Mouse (Mus musculus): ENCODE results near the gene Ift57. TPM values are rescaled to one million over a fixed set of nuclear protein-coding genes. Genes with fewer than 3 reads are reported as not detected.
A peak's percentile ranks its signal among the peaks of the same experiment; 100 is the strongest.

The Ift57 gene
- polyA plus RNA-seq, 1 experiment from 2014 or later: 27.1 TPM

- H3K9ac ChIP-seq (ENCODE audit: low read length): peak overlapping the region; percentile 75
- DNase-seq (ENCODE audit: low spot score): no peak
- peak overlapping the region; percentile 76 for H3K4me3 ChIP-seq (ENCODE audit: low read depth, low read length)
- ATAC-seq (ENCODE audit: insufficient read depth, low FRiP score, low TSS enrichment): no peak
- no peak overlapping the region for H3K27ac ChIP-seq (ENCODE audit: low read depth, low read length)
- H3K27me3 ChIP-seq (ENCODE audit: control insufficient read depth, insufficient read depth, low read length): no peaks in the 10 kb centered on the region
- WGBS: 46% methylated on average over 5 of the region's 5 CpGs
- no peaks in the 10 kb centered on the region for H3K9me3 ChIP-seq (ENCODE audit: control insufficient read depth, low read length)
- peak overlapping the region; percentile 77 for H3K4me2 ChIP-seq (ENCODE audit: low read depth)
- H3K36me3 ChIP-seq (ENCODE audit: control insufficient read depth, insufficient read depth, low read length): no peaks in the 10 kb centered on the region
- peaks cover 3% of the 10 kb centered on the region; the same call in 1 of the 2 replicates for H3K4me1 ChIP-seq (ENCODE audit: control insufficient read depth, insufficient read depth, low read length)
Observed at GRCm38 (mm10) chr16:49699821-49700220, 788 bp downstream of the Ift57 start.

GRCm38 (mm10) chr16:49708074-49708473 is 9.0 kb downstream of the Ift57 start:
- Histone ChIP-seq H3K4me1 (ENCODE audit: control insufficient read depth, insufficient read depth, low read length) (no peaks in the 10 kb centered on the region), H3K9ac (ENCODE audit: low read length) (no peak overlapping the region), H3K9me3 (ENCODE audit: control insufficient read depth, low read length) (no peaks in the 10 kb centered on the region), H3K27me3 (ENCODE audit: control insufficient read depth, insufficient read depth, low read length) (no peaks in the 10 kb centered on the region), H3K4me2 (ENCODE audit: low read depth) (no peak overlapping the region), H3K36me3 (ENCODE audit: control insufficient read depth, insufficient read depth, low read length) (no peaks in the 10 kb centered on the region), H3K27ac (ENCODE audit: low read depth, low read length) (no peak overlapping the region), H3K4me3 (ENCODE audit: low read depth, low read length) (no peak overlapping the region)
- WGBS: 57% methylated on average over 1 of the region's 1 CpGs
- DNase-seq (ENCODE audit: low spot score) (no peak), ATAC-seq (ENCODE audit: insufficient read depth, low FRiP score, low TSS enrichment) (no peak)

DNA sequence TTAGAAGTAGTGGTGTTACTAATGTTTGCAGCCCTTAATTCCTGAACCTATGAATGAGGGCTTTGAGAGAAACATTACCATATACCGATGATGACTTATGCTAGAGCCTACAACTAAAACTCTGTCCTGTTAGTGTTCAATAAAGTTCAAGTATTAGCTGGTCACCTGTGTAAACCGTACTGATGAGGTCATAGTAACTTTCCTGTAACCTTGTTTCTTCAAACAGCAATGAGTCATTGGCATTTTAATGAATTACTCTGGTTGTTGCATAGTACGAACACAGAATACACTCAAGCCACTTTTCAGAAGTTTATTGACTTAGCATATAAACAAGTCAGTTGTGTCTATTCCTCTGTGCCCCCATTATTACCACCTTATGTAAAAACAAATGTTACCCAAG is 11.2 kb downstream of the Ift57 start:
- no peak overlapping the region for H3K9ac ChIP-seq (ENCODE audit: low read length)
- H3K27me3 ChIP-seq (ENCODE audit: control insufficient read depth, insufficient read depth, low read length): no peaks in the 10 kb centered on the region
- no peaks in the 10 kb centered on the region for H3K9me3 ChIP-seq (ENCODE audit: control insufficient read depth, low read length)
- DNase-seq (ENCODE audit: low spot score): no peak
- H3K4me3 ChIP-seq (ENCODE audit: low read depth, low read length): no peak overlapping the region
- no peaks in the 10 kb centered on the region for H3K36me3 ChIP-seq (ENCODE audit: control insufficient read depth, insufficient read depth, low read length)
- H3K4me2 ChIP-seq (ENCODE audit: low read depth): no peak overlapping the region
- H3K27ac ChIP-seq (ENCODE audit: low read depth, low read length): no peak overlapping the region
- ATAC-seq (ENCODE audit: insufficient read depth, low FRiP score, low TSS enrichment): no peak
- H3K4me1 ChIP-seq (ENCODE audit: control insufficient read depth, insufficient read depth, low read length): no peaks in the 10 kb centered on the region
- 88% methylated on average over 3 of the region's 3 CpGs for WGBS

DNA sequence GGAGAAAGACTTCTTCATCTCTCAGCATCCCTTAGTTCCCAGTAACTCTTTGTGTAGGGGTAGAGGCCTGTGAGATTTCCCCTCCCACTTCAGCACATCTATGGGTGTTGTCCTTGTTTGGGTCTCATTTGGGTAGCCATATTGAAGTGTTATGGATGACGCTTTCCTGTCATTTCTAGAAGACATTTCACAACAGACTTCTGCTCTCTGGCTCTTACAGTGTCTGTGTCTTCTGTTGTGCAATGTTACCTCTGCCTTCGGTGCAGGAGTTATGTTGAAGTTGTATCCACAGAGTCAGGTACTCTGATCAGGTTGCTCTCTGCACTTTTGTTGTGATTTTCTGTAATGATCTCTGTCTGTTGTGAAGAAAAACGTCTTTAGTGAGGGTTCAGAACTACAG is 14.3 kb downstream of the Ift57 start:
- DNase-seq (ENCODE audit: low spot score) (no peak), ATAC-seq (ENCODE audit: insufficient read depth, low FRiP score, low TSS enrichment) (no peak)
- Histone ChIP-seq H3K27me3 (ENCODE audit: control insufficient read depth, insufficient read depth, low read length) (no peaks in the 10 kb centered on the region), H3K36me3 (ENCODE audit: control insufficient read depth, insufficient read depth, low read length) (no peaks in the 10 kb centered on the region), H3K9me3 (ENCODE audit: control insufficient read depth, low read length) (no peaks in the 10 kb centered on the region), H3K27ac (ENCODE audit: low read depth, low read length) (no peak overlapping the region), H3K4me1 (ENCODE audit: control insufficient read depth, insufficient read depth, low read length) (no peaks in the 10 kb centered on the region), H3K9ac (ENCODE audit: low read length) (no peak overlapping the region), H3K4me3 (ENCODE audit: low read depth, low read length) (no peak overlapping the region), H3K4me2 (ENCODE audit: low read depth) (no peak overlapping the region)
- WGBS: 85% methylated on average over 3 of the region's 3 CpGs

DNA sequence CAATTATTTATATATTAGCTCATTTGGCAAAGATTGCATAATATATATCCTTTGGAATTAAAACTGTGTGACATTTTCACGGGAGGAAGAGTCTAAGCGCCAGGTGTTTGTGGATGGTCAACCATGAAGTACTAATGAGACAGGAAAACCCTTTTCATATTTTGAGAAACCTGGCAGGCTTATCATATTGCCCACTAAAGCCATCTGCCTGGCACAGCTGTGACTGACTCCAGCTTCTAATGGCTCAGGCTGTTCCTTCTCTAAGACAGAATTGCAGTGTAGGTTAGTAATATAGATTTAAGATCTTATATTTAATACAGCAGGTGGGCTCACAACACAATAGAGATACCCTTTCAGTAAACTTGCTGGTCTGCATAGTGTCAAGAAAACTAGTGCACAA is 21.6 kb downstream of the Ift57 start:
- 88% methylated on average over 2 of the region's 2 CpGs for WGBS
- no peak overlapping the region for H3K9ac ChIP-seq (ENCODE audit: low read length)
- ATAC-seq (ENCODE audit: insufficient read depth, low FRiP score, low TSS enrichment) (no peak), DNase-seq (ENCODE audit: low spot score) (no peak)
- H3K27me3 ChIP-seq (ENCODE audit: control insufficient read depth, insufficient read depth, low read length): no peaks in the 10 kb centered on the region
- H3K4me2 ChIP-seq (ENCODE audit: low read depth): no peak overlapping the region
- H3K4me1 ChIP-seq (ENCODE audit: control insufficient read depth, insufficient read depth, low read length): no peaks in the 10 kb centered on the region
- no peak overlapping the region for H3K27ac ChIP-seq (ENCODE audit: low read depth, low read length)
- no peaks in the 10 kb centered on the region for H3K36me3 ChIP-seq (ENCODE audit: control insufficient read depth, insufficient read depth, low read length)
- H3K9me3 ChIP-seq (ENCODE audit: control insufficient read depth, low read length): no peaks in the 10 kb centered on the region
- no peak overlapping the region for H3K4me3 ChIP-seq (ENCODE audit: low read depth, low read length)

- H3K4me1 ChIP-seq (ENCODE audit: control insufficient read depth, insufficient read depth, low read length): no peaks in the 10 kb centered on the region
Observed at GRCm38 (mm10) chr16:49721678-49722077, 22.6 kb downstream of the Ift57 start.

GRCm38 (mm10) chr16:49723222-49723621 is 24.2 kb downstream of the Ift57 start:
- H3K4me1 ChIP-seq (ENCODE audit: control insufficient read depth, insufficient read depth, low read length): no peaks in the 10 kb centered on the region
- H3K4me2 ChIP-seq (ENCODE audit: low read depth): no peak overlapping the region
- H3K4me3 ChIP-seq (ENCODE audit: low read depth, low read length): no peak overlapping the region
- H3K9me3 ChIP-seq (ENCODE audit: control insufficient read depth, low read length): no peaks in the 10 kb centered on the region
- no peak for DNase-seq (ENCODE audit: low spot score)
- ATAC-seq (ENCODE audit: insufficient read depth, low FRiP score, low TSS enrichment): no peak
- H3K9ac ChIP-seq (ENCODE audit: low read length): no peak overlapping the region
- no peaks in the 10 kb centered on the region for H3K27me3 ChIP-seq (ENCODE audit: control insufficient read depth, insufficient read depth, low read length)
- no peaks in the 10 kb centered on the region for H3K36me3 ChIP-seq (ENCODE audit: control insufficient read depth, insufficient read depth, low read length)
- WGBS: 75% methylated on average over 4 of the region's 4 CpGs
- no peak overlapping the region for H3K27ac ChIP-seq (ENCODE audit: low read depth, low read length)

More at GRCm38 (mm10) chr16:49721678-49722077, 22.6 kb downstream of the Ift57 start:
- no peak overlapping the region for H3K27ac ChIP-seq (ENCODE audit: low read depth, low read length)
- H3K27me3 ChIP-seq (ENCODE audit: control insufficient read depth, insufficient read depth, low read length): no peaks in the 10 kb centered on the region
- DNase-seq (ENCODE audit: low spot score) (no peak), ATAC-seq (ENCODE audit: insufficient read depth, low FRiP score, low TSS enrichment) (no peak)
- 46% methylated on average over 5 of the region's 5 CpGs for WGBS
- no peak overlapping the region for H3K9ac ChIP-seq (ENCODE audit: low read length)
- no peaks in the 10 kb centered on the region for H3K9me3 ChIP-seq (ENCODE audit: control insufficient read depth, low read length)
- H3K4me2 ChIP-seq (ENCODE audit: low read depth): no peak overlapping the region
- H3K4me3 ChIP-seq (ENCODE audit: low read depth, low read length): no peak overlapping the region
- no peaks in the 10 kb centered on the region for H3K36me3 ChIP-seq (ENCODE audit: control insufficient read depth, insufficient read depth, low read length)

- H3K4me1 ChIP-seq (ENCODE audit: control insufficient read depth, insufficient read depth, low read length): no peaks in the 10 kb centered on the region
- DNase-seq (ENCODE audit: low spot score) (no peak), ATAC-seq (ENCODE audit: insufficient read depth, low FRiP score, low TSS enrichment) (no peak)
- no peak overlapping the region for H3K4me3 ChIP-seq (ENCODE audit: low read depth, low read length)
- H3K4me2 ChIP-seq (ENCODE audit: low read depth): no peak overlapping the region
- H3K27ac ChIP-seq (ENCODE audit: low read depth, low read length): no peak overlapping the region
- H3K27me3 ChIP-seq (ENCODE audit: control insufficient read depth, insufficient read depth, low read length): no peaks in the 10 kb centered on the region
- no peaks in the 10 kb centered on the region for H3K36me3 ChIP-seq (ENCODE audit: control insufficient read depth, insufficient read depth, low read length)
- no peak overlapping the region for H3K9ac ChIP-seq (ENCODE audit: low read length)
- 86% methylated on average over 5 of the region's 5 CpGs for WGBS
- H3K9me3 ChIP-seq (ENCODE audit: control insufficient read depth, low read length): no peaks in the 10 kb centered on the region
Observed at GRCm38 (mm10) chr16:49724232-49724631, 25.2 kb downstream of the Ift57 start.

- no peak overlapping the region for H3K4me3 ChIP-seq (ENCODE audit: low read depth, low read length)
- ATAC-seq (ENCODE audit: insufficient read depth, low FRiP score, low TSS enrichment) (no peak), DNase-seq (ENCODE audit: low spot score) (no peak)
- no peaks in the 10 kb centered on the region for H3K9me3 ChIP-seq (ENCODE audit: control insufficient read depth, low read length)
- H3K27me3 ChIP-seq (ENCODE audit: control insufficient read depth, insufficient read depth, low read length): no peaks in the 10 kb centered on the region
- H3K4me2 ChIP-seq (ENCODE audit: low read depth): no peak overlapping the region
- 91% methylated on average over 2 of the region's 2 CpGs for WGBS
- H3K36me3 ChIP-seq (ENCODE audit: control insufficient read depth, insufficient read depth, low read length): no peaks in the 10 kb centered on the region
- H3K4me1 ChIP-seq (ENCODE audit: control insufficient read depth, insufficient read depth, low read length): no peaks in the 10 kb centered on the region
- no peak overlapping the region for H3K27ac ChIP-seq (ENCODE audit: low read depth, low read length)
- no peak overlapping the region for H3K9ac ChIP-seq (ENCODE audit: low read length)
Observed at GRCm38 (mm10) chr16:49724931-49725330, 25.9 kb downstream of the Ift57 start.

All from neural tube, embryonic 11.5 days (tissue).